Mouse (Mus musculus) C2C12 (cell line): ENCODE measurements around the gene Slc7a1.

Experiments used
- CTCF ChIP-seq: IDR thresholded peaks from one replicate; pipeline ENCODE4 v1.5.1; 2011; ENCODE audit not compliant: control insufficient read depth, insufficient read depth, insufficient read length
- FOSL1 ChIP-seq: IDR thresholded peaks from one replicate; pipeline ENCODE4 v1.8.0; 2011; ENCODE audit warnings: mild to moderate bottlenecking, low read length; ENCODE audit not compliant: poor library complexity, insufficient read depth, severe bottlenecking
- MAX ChIP-seq: IDR thresholded peaks from one replicate; pipeline ENCODE4 v1.6.1; 2011; ENCODE audit warnings: mild to moderate bottlenecking, control low read depth
- MYOD1 ChIP-seq: IDR thresholded peaks from one replicate; pipeline ENCODE4 v1.6.1; 2011; ENCODE audit warnings: low read depth; ENCODE audit not compliant: control insufficient read depth, insufficient read length
- MYOG ChIP-seq: IDR thresholded peaks from one replicate; pipeline ENCODE4 v1.6.1; 2011; ENCODE audit not compliant: control insufficient read depth, insufficient read length; ENCODE audit errors: extremely low read depth
- USF1 ChIP-seq: IDR thresholded peaks from one replicate; pipeline ENCODE4 v1.6.1; 2011; ENCODE audit warnings: low read depth, mild to moderate bottlenecking, control low read depth, moderate library complexity

DNA sequence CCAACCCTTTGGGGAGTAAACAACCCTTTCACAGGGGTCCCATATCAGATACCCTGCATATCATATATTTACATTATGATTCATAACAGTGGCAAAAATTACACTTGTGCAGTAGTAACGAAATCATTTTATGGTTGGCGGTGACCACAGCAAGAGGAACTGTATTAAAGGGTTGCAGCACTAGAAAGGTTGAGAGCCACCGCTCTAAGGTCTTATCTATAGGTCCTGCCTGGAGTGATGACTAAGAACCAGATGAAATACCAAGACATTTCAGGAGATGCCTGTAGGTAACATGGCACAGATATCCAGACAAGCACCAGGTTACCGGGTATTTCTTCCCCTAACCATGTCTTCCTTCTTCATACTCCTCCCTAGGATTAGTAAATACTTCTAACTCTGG is 2.3 kb downstream of the Slc7a1 start:
- no peak for TF ChIP-seq CTCF
- TF ChIP-seq USF1 = no peak
- TF ChIP-seq MYOD1 = no peak
- no peak for TF ChIP-seq MAX
- no peak for TF ChIP-seq MYOG
- TF ChIP-seq FOSL1 = no peak
